Mouse (Mus musculus) embryo, embryonic 10 days (tissue): ENCODE measurements around the gene Smc3.
A peak's percentile ranks its signal among the peaks of the same experiment; 100 is the strongest.

ENCODE experiments used
- DNase-seq: peaks from one replicate; pipeline ENCODE4 v3.0.0-alpha.2; 2015; ENCODE audit warnings: low spot score

Gene Smc3

DNA sequence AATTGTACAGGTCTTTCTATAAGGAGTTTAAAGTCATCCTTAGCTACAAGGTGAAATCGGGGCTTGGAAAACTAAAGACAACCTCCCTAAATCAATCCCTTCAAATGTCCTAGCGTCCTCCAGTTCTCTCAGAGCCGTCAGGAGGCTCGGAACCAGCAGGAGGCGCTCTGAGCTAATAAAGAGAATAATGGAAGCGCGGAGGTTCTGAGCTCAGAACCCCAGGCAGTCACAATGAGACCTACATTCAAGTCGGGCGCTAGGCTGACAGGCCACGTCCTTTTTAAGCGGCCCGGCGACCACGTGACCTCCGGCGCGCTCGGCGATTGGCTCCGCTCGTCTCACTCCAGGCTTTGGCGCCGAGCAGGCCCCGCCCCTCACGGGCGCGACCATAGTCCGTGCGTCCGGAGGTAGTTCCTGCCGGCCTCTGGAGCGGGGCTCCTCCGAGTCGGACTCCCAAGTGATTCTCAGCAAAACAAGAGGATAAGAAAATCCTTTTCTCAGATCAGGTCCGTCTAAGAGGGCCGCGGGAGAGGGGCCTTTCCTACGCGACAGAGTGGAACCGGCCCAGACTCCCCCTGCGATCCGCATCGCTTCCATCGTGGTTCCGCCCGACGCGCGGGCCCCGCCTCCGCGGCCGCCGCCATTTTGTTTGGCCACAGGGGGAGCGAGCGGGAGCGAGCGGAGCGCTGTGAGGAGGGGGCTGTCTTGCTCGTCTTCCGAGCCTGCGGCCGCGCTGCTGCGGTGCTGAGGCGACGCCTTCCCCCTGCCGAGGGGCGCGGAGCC is at the start of gene Smc3:
Gene Smc3 (plus strand): TSS at position 642 of the 783 bp plus-strand sequence.
- peak; percentile 99 for DNase-seq

DNA sequence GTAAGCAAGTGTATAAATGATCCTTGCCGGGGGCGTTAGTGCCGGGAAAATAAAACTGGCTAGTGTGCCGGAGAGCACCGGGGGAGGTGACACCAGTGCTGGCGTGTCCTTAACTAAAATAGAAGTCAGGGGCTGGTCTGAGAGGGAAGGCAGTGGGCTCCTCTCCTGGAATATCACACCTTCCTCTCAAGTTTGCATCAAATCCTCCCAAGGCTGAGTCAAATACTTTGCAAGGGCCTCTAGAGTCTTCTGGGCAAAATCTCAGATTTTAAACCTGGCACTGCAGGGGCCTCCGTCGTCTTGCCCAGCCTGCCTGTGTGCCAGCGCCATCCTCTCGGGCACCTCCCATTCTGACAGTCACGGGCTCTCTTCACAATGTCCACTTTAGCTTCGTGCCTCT is 49.2 kb upstream of the Smc3 start:
- DNase-seq = no peak

DNA sequence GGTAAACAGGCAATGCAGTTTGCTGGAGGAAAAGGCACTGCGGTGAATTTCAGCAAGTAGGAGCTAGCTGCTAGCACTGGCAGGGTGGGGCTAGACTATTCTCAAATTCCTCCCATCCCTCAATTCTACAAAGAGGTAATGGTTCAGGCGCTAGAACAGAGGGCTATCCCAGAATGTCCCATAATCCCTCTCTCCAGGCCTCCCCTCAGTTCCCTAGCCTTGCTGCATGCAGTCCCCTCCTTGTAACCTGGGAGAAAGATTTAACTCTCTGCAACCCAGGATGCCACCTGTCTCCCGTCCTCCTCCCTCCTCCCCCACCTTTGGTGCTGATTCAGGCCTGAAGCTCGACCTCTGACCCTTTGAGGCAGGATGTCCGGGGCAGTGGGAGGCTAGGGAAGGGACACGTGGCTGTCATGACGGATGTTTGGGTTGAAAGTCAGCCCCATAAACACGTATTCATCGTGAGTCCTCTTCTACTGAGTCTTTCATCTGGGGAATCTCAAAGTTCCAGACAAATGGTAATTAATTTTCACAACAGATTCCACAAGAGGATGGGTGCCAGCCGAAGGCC is 47.9 kb upstream of the Smc3 start:
- DNase-seq = peak; percentile 51

DNA sequence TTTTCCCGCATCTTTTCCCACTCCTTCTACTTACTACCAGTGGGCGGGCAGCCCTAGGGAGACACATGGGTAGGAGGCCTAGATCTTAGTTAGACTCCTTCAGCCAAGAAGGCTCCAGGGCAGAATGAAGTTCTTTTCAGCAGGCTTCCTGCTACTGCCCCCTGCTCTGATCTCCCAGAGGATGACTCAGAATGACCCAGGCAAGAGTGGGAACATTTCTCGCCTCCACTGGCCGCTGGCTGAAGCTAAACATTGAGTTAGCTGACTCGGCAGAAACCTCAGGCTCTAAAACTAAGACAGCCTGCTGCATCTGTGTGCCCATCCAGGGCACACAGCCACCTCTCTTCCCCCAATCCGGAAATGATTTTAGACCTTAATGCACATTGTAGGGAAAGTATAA is 47.4 kb upstream of the Smc3 start:
- no peak for DNase-seq

DNA sequence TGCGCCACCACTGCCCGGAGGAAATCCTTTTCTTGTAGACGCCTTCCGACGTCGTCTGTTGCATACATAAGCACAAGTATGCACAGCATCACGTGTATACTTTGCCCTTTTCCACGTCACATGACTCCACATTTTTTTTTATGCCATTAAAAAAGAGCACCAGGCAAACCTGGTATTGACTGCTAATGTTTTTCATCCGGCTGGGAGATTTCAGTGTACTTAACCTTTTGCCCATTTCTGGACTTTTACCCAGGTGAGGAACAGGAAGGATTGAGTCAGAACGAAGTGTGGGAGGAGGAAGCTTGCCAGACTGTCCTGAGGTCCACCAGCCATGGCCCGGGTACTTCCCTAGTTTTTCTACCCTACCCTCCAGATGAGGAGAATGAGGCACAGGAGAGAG is 45.8 kb upstream of the Smc3 start:
- DNase-seq = no peak

DNA sequence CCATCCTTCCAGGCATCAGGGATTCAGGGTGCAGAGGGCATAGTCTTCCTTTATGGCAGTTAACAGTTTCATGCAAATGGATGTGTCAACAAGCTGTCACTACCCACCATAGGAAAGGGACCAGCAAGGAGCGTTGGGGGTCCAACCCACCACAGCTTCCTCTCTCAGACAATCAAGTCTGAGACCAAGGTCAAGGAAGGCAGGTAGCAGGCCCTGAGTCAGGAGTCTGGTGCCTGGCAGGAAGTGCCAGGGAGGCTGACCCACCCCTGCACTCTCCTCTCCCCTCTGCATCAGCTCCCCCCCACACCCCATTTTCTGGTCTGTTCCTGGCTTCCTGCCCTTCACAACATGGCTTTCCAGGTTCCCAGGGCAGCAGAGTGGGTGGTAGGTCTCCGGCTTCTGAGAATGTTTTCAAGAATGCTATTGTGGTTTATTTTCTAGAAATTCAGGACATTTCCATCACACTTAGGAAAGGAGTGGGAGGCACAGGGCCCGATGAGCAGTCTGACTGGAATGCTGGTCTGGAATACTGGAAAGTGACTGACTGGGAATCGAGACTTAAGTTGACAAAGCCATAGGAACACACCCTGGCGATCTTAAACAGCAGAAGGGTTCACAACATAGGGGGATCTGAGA is 45.1 kb upstream of the Smc3 start:
- no peak for DNase-seq

DNA sequence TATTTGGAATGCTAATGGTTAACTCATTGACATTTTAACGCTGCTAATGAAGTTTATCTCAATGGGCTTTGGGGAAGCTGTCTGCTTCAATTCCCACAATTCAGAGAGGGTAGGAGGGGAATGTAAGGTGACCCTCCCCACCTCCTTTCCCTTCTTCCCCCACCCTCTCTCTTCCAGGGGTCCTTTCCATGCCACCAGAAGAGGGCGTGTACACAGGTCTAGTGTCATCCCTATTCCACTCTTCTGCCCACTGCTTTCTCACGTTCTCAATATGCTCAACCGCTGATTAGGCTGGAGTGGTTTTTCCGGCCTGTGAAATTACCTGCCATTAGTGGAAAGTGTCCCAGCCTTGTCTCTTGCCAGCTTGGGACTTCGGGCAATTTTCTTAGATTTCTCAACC is 43.4 kb upstream of the Smc3 start:
- DNase-seq = no peak

DNA sequence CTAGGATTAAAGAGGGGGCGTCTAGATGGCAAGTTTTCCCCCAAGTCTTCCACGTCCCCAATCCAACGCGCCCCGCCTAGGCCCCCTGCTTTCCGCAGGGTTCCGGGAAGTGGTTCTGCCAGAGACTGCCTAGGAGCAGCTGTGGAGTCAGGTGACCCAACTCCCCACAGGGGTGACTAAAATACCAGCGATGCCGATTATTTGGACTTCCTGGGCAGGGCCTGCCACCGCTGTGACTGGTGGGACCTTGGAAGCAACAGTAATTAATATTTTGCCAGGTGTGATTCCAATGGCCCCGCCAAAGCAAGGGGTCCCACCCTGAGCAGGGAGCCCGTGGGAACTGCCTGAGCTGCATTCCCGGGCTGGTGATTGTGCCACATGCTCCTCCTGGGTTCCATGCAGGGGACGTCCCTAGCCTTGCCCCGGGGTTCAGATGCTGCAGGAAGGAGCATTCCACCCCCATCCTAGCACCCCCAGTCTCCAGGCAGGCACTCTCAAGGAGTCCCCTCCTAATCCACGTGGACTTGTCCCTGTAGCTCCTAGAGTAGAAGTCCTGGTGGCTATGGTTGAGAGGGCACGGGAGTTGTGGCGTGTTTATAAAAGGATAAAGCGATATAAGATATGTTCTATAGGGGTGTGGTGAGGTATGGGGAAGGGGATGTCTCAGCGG is 42.8 kb upstream of the Smc3 start:
- no peak for DNase-seq

DNA sequence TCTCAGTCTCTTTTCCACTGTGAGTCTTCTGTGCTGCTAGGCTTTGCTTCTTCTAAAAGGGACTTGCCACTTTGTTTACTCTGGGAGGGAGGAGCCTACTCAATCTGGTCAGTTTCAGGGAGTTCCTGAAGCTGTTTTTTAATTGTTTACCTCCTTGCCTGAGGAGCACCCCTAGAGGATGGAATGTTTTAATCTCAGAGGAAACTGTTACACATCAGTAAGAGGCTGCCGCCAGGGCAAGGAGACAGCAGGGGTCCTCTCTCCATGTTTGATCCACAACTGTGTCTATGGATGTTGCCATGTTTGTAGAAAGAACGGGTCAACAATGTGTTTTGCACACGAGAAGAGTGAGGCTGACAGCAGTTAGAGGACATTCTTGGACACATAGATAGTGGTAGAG is 39.8 kb upstream of the Smc3 start:
- DNase-seq = no peak

DNA sequence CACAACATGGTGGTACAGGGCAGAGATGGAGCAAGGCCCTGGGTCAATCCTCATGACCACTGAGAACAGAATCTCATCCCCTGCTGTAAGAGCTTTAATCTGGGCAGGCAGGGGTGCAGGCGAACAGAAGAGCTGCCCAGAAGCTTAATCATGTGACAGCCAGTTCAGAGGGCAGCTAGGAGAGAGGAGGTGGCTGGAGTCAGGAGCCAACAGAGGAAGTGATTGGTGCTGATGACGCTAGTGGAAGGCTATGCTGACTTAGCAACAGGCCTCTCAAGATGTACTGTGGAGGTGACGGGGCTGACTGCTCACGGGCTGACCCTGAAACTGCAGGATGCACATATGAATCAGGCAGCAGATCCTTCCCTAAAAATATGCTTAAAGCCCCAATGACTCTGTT is 36.0 kb upstream of the Smc3 start:
- no peak for DNase-seq

DNA sequence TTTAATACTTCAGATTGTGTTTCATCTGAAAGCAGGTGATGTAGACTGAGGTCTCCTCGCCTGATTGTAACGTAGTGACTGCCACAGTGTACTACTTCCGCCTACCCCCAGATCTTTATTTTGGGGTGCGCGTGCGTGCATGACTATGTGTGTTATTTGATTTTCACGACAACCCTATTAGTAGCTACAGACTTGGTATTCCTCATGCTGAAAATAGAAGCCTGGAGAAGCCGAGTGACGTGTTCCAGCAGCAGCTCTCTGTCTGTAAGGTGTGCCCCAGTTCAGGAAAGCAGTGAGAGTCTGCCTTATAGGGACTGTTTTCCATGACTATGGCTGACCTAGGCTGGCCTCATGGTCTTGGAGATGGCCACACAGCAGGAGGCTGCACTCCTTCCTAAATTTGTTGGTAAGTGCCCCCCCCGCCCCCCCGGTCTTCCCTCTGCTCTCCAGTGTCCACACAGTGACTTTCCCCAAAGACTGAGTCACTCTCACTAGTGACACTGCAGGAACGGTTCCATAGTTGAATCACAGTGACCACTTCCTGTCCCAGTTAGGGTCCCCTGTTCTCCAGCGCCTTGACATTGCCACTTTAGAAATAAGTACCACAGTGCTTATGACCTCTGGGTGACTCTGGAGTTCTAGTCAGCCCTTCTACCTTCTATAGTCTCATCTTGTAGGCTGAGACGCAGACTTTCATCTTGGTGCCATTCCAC is 34.5 kb upstream of the Smc3 start:
- DNase-seq = no peak

DNA sequence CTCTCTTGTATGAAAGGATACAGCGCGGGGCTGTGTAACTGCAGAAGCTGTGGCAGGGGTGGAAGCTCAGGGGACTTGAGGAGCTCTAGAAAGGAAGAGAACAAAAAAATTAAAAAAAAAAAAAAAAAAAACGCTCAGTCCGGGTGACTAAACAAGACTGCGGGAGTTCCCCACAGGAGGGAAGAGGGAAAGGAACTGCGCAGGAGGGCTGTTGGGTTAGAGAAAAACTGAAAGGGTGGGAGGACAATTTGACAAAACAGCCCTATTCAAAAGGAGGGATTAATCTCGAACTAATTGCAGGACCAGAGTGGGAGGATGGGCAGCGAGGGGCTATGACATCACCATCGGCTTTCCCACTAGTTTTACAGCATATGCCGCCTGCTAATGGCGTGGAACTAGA is 32.3 kb upstream of the Smc3 start:
- peak; percentile 48 for DNase-seq

DNA sequence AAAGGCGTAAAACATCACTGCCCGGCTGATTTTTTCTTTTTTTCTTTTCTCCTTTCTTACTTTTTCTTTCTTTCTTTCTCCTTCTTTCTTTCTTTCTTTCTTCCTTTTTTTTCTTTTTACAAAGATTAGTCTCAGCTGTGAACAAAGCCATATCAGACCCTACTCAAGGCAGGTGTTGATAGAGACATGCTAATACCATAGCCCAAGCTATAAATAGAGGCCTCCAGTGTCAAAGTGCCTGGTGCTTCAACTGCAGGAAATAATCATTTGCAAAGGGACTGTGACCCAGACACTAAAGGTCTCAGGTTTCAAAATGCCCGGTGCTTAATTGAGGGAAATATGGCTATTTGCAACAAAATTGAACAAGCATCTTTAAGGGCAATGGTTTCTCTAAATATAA is 31.6 kb upstream of the Smc3 start:
- no peak for DNase-seq

DNA sequence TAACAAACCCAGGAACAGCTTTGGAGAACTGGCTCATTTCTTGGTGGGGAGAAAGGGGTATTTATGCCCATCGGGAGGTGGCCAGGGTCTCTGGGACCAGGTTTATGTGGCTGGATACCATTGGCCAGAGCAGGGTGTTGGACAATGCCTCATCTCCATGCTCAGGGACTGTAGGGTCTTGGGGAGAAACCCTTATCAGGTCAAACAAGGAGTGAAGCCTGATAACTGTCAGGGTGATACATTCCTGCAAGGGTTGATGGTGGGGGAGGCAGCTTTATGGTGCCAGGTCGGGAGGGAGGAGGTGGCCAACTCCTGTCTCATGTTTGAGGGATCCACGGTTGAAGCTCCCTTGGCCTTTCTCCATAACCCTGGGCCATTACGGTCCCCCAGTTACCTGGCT is 29.1 kb upstream of the Smc3 start:
- no peak for DNase-seq

DNA sequence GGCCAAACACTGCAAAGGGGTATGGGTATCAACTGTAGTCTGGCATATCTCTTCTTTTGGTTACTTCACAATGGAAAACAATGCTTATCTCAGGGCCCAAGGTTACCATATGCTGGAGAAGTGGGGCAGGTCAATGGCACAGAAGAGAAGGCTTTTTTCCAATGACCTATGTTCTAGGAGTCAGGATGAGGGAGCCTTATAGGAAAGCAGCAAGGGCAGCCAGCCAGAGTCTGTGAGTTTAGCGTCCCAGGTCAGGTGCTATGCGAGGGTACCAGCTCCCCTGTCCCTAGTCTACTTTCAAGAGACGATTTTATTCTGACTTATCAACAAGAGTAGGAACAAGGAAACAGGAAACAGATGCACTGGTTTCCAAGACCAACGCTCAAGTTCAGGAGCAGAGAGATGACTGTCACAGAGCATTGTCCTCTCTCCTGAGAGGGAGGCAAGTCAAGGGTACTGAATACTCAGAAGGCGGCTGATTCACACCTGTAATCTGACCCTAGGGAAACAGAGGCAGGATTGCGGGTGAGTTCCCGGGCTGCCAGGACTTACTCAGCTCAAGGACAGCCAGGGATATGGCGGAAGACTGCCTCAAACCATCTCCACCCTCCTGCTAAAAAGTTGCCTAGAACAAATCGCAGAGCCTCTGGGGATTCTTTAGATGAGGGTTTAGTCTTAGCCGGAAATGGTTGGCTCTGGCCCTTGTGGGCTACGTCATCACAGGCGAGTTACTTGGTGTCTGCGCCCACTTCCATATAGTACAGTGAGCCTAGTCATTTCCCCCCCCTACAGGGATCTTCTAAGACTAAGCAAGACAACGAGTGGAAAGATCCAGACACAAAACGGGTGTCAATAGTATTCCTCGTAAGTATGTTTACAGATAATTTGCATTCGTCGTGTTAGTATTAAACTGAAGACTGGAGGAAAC is 28.4 kb upstream of the Smc3 start:
- DNase-seq = no peak

DNA sequence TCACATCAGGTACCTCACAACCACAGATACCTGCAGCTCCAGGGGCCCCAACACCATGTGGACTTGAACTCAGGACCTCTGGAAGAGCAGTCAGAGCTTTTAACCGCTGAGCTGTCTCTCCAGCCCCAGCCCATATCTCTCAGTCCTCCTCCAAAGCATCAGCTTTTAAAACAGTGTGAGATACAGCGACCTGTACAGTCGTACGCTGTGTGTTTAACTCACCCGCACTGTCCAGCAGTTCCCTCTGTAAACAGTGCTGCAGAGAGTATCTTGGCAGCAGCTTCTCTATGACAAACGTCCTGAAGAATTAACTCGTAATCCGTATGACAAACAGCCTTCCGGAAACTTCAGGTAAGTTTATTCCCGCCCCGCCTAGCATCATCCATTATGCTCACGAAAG is 27.6 kb upstream of the Smc3 start:
- no peak for DNase-seq

DNA sequence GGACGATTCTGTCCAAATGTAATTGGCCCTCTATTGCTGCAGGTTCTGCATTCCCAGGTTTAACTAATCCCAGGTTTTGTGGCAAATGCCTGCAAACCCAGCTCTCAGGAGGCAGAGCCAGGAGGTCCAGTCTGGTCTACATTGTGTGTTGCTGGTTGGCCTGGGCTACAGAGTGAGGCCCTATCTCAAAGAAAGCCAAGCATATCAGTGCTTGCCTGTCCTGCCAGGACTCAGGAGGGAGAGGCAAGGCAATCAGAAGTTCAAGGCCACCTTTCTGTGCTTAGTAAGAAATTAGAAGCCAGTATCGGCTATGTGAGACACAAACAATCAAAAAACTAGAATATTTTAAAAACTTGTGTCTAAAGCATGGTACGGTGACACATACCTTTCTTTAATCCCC is 27.0 kb upstream of the Smc3 start:
- no peak for DNase-seq

DNA sequence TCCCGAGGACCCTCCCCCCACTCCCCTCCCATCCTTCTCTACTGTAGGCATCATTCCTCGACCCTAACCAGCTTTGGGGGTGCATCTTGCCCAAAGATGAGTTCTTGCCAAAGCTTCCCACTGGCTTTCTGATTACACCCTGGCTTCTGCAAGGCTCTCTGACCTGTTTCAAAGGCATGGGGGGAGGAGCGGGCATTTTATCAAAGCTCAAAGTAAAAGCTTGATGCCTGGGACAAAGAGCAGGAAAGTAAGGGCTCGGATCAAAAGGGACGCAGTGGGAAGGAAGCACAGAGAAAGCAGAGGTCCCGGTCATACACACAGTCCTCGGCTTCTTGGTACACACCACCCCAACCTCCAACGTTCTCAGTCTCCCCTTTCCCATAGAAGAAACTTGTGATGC is 26.1 kb upstream of the Smc3 start:
- no peak for DNase-seq

DNA sequence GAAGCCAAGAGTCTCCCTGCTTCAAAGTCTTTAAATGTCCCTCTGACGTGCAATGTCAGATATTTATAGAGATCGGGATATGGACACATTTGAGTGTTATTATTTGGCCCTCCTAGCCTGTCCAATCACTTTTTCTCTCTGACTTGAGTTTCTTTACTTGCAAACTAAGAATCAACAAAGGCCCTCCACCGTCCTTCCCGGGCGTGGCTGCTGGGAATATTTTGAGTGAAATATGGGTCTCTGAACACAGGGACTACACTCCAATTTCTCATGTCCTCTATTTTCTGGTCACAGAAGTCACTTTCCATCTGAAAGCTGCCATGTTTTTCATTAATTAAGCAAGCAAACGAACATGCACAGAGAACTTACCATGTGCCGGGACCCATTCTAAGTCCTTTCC is 25.7 kb upstream of the Smc3 start:
- no peak for DNase-seq

DNA sequence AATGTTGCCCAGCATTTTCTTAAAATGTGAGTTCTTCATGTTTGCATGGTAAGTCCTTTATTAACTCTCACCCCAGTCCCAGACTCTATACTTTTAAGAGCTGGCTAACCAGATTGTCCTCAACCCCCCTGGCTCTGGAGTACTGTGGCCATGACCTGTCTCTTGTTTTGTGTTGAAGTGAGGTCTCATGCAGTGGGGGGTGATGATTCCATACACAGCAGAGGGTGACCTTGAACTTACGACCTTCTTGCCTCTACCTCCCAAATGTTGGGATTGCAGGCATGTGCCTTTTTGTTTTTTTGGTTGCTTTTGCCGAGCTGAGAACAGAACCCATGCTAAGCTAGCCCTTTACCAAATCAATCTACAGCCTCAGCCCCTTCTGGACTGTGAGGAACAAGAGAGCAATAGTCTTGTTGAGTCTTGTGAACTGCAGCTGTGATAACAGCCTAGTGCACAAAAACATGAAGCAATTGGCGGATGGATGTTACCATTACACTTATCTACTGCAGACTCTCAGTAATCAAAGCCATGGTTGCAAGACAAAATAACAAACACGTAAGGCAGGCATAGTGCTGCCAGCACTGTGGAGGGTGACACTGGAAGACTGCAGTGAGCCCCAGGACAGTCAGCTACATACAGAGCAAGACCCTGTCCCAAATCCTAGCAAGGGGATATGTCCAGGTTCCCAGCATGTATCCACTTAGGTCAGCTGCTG is 24.7 kb upstream of the Smc3 start:
- DNase-seq = no peak

DNA sequence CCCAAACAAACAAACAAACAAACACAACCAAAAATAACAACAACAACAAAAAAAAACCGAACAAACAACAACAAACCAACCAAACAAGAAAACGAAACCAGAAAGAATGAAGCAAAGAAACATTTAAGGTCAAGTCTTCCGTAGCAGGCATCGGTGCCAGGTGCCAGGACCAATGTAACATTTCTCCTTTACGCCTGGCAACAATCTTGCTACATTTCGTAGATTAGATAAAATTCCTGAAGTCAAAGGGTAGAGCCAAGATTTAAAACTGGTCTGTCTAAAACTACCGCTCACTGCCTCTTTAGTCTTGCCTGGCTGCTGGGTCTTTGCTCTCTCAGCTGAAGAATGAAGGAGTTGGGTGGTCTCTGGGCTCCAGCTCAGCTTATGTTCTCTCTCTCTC is 24.1 kb upstream of the Smc3 start:
- DNase-seq = no peak
